Mouse (Mus musculus): ENCODE measurements around the gene Prkar1b.

The Prkar1b gene

DNA sequence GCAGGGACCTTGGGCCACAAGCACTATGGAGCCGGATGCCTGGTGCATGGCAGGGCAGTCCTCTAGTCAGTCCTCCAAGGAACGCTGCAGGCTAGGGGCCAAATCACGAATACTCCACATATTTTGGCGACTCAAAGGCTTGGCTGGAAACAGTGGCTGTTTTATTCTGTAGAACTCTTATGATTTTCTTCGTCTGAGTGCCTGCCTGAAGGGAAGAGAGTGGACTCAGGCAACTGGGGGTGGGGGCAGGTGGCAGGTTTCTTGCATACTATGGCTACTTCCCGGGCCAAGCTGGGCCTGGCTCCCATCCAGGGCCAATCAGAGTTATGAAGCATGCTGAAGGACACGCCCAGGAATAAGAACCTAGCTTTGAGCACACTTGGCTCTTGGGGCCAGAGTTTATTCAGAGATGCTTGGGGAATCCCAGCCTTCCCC is 179.7 kb downstream of the Prkar1b start:
- no peak for DNase-seq (ENCODE audit: low read depth)
